Mouse (Mus musculus) forebrain, embryonic 14.5 days (tissue): ENCODE results near the gene Cd2ap. TPM values are rescaled to one million over a fixed set of nuclear protein-coding genes. Genes with fewer than 3 reads are reported as not detected.
"Not testable (repeated sequence)": the region's sequence is repeated elsewhere in the genome, so short reads cannot be mapped to it uniquely, and the experiment has no call there.

Experiments used
- ATAC-seq: fragments of 200-750 bp; cut with Nextera tagmentation; 2 replicates; pipeline ENCODE4 v1.8.0; 2017; ENCODE audit warnings: mild to moderate bottlenecking, moderate library complexity
- DNase-seq: peaks from one replicate; pipeline ENCODE4 v3.0.0-alpha.2; 2015; ENCODE audit warnings: low spot score
- H3K27ac ChIP-seq: fragments of 300-500 bp; sonication (generic); 2 replicates; pipeline ENCODE4 v1.5.1; 2014; ENCODE audit warnings: low read depth, mild to moderate bottlenecking, control low read depth, low read length, moderate library complexity
- H3K27me3 ChIP-seq: fragments of 300-500 bp; sonication (generic); replicated peaks from 2 replicates; pipeline ENCODE4 v1.6.1; 2014; ENCODE audit warnings: low read length, control low read depth, mixed read lengths; ENCODE audit not compliant: control insufficient read depth, insufficient read depth
- H3K36me3 ChIP-seq: fragments of 300-500 bp; sonication (generic); 2 replicates; pipeline ENCODE4 v1.6.1; 2014; ENCODE audit warnings: low read length, control low read depth; ENCODE audit not compliant: control insufficient read depth, insufficient read depth
- H3K4me1 ChIP-seq: fragments of 300-500 bp; sonication (generic); 2 replicates; pipeline ENCODE4 v1.6.1; 2014; ENCODE audit warnings: antibody characterized with exemption, low read length, control low read depth; ENCODE audit not compliant: control insufficient read depth, insufficient read depth
- H3K4me2 ChIP-seq: fragments of 300-500 bp; sonication (generic); 2 replicates; pipeline ENCODE4 v1.6.1; 2014; ENCODE audit warnings: mild to moderate bottlenecking, control low read depth, low read length
- H3K4me3 ChIP-seq: fragments of 300-500 bp; sonication (generic); 2 replicates; pipeline ENCODE4 v1.5.1; 2014; ENCODE audit warnings: low read depth, low read length, control low read depth
- H3K9ac ChIP-seq: fragments of 300-500 bp; sonication (generic); 2 replicates; pipeline ENCODE4 v1.6.1; 2014; ENCODE audit warnings: mild to moderate bottlenecking, low read length, control low read depth, moderate library complexity
- H3K9me3 ChIP-seq: fragments of 300-500 bp; sonication (generic); replicated peaks from 2 replicates; pipeline ENCODE4 v1.6.1; 2016; ENCODE audit warnings: low read length, control low read depth, mixed read lengths; ENCODE audit not compliant: control insufficient read depth
- WGBS: fragments of 180-500 bp; shearing (Covaris S2); extraction: QIAGEN DNeasy Blood & Tissue Kit; methylation state at CpG from one replicate; pipeline ENCODE4 v1.1.7; 2014; 5-methylcytosine and 5-hydroxymethylcytosine counted together
- polyA plus RNA-seq: library from polyadenylated mRNA; unstranded; fragments of >200 nt; fragmentation: Nextera tagmentation; extraction: Ambion mirVana; gene quantifications from 2 replicates; pipeline ENCODE4 v1.2.1, GENCODE M21; 2014

The Cd2ap gene
- polyA plus RNA-seq, 1 experiment from 2014 or later: 5.0 TPM

DNA sequence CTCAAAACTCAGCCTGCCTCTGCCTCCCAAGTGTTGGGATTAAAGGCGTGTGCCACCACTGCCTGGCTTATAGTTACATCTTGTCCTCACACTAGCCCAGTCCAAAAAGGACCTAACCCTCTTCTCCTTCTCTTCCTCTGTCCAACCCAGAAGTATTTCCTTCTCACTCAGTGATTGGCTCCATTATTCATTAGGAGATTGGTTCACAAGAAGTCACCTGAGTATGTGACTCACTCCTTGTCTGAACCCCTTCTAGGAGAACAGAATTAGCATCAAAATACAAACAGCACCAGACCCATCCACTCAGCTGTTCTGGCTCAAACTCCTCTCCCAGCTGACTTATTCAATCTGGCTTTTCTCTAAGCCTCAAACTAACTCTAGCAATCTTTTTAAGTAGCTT, 30.0 kb upstream of the Cd2ap start:
- ATAC-seq, H3K4me1 ChIP-seq, H3K4me3 ChIP-seq, H3K27ac ChIP-seq, H3K9me3 ChIP-seq, H3K36me3 ChIP-seq, H3K4me2 ChIP-seq, H3K9ac ChIP-seq, DNase-seq, H3K27me3 ChIP-seq: not testable (repeated sequence)
- 86% methylated on average over 1 of the region's 1 CpGs for WGBS

DNA sequence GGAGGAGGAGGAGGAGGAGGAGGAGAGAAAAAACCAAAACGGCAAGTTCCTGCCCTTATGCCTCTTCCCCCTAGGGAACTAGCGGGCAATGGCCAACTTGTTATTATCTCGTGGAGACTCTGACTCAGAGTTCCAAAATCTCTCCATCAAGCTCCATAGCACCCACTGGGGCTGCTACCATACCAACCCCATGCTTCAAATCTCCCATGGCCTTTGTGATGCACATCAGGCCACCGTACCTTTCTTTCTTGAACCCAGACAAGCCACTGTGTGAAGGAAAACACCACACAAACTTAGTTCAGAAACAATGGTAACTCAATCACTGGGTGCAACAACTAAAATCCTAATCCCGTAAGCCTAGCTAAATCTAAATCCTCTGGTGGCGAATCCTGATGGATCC, 29.5 kb upstream of the Cd2ap start:
- Histone ChIP-seq H3K27me3 (no peaks in the 10 kb centered on the region), H3K9ac (no peak overlapping the region), H3K4me3 (no peak overlapping the region), H3K4me1 (no peaks in the 10 kb centered on the region), H3K36me3 (no peaks in the 10 kb centered on the region), H3K27ac (no peak overlapping the region), H3K9me3 (no peaks in the 10 kb centered on the region), H3K4me2 (no peak overlapping the region)
- no peak for DNase-seq
- no peak for ATAC-seq
- WGBS: 85% methylated on average over 6 of the region's 6 CpGs

DNA sequence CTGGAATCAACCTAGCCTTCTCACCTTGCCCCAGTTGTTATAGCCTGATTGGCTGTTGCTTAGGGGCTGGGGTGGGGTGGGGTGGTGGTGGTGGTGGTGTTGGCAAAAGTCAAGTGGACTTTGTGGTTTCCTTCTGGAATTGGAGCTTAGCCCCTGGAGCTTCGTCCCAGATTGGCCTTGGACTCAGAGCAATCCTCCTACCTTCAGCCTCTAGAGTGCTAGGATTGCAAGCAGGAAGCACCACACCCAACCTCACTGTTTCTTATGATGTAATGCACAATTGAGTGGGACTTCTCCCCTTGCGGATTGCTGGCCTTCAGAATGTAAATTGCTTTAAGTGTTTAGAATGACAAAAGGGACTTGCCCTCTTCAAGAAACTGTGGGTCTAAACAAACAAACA, 24.3 kb upstream of the Cd2ap start:
- Histone ChIP-seq H3K4me1 (no peaks in the 10 kb centered on the region), H3K9me3 (no peaks in the 10 kb centered on the region), H3K4me2 (no peak overlapping the region), H3K9ac (no peak overlapping the region), H3K4me3 (no peak overlapping the region), H3K36me3 (no peaks in the 10 kb centered on the region), H3K27ac (no peak overlapping the region), H3K27me3 (no peaks in the 10 kb centered on the region)
- 80% methylated on average over 2 of the region's 2 CpGs for WGBS
- ATAC-seq: no peak
- DNase-seq: no peak

DNA sequence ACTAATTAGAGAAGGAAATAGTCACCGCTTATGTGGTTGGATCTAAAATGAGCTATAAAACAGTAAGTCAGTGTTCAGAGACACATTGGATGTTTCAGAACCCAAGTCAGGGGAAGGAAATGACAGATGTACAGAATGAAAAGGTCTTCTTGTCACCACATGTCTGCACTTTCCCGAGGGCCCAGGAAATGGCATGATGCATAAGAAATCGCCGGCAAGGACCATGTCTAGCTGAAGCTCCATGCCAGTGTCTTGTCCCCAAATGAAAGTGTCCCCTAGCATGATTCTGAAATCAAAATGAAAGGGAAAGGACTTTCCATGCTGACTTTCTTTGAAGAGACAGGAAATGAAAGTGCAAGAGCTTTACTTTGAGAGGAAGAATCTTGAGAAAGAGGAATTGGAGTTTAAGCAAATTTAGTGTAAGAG, 10.8 kb upstream of the Cd2ap start:
- Histone ChIP-seq H3K4me1 (no peaks in the 10 kb centered on the region), H3K4me3 (no peak overlapping the region), H3K27ac (no peak overlapping the region), H3K9me3 (no peaks in the 10 kb centered on the region), H3K36me3 (no peaks in the 10 kb centered on the region), H3K9ac (no peak overlapping the region), H3K4me2 (no peak overlapping the region), H3K27me3 (no peaks in the 10 kb centered on the region)
- DNase-seq (no peak), ATAC-seq (no peak)
- WGBS: 91% methylated on average over 4 of the region's 4 CpGs

DNA sequence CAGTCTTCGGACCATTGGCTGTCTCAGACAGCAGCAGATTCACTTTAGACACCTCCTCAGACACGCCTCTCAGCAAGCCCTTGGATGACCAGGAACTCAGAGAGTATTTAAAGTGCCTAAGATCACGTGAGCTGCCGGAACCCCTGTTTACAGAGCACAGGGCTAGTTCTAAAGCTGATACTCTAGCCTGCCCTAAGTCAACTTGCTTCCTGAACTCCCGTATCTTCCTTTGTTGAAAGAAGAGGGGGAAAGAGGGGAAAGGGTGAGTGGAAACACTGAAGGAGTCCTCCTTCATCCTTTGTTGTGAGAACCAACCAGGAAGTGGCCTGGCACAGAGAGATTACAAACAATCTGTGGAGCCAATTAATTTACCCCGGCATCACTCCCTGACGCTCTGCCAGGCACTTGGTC, 8.6 kb upstream of the Cd2ap start:
- no peak for DNase-seq
- 80% methylated on average over 7 of the region's 7 CpGs for whole genome bisulfite sequencing
- Histone ChIP-seq H3K9me3 (no peaks in the 10 kb centered on the region), H3K36me3 (no peaks in the 10 kb centered on the region), H3K4me3 (no peak overlapping the region), H3K4me2 (no peak overlapping the region), H3K4me1 (no peaks in the 10 kb centered on the region), H3K27ac (no peak overlapping the region), H3K27me3 (no peaks in the 10 kb centered on the region), H3K9ac (no peak overlapping the region)
- no peak for ATAC-seq

DNA sequence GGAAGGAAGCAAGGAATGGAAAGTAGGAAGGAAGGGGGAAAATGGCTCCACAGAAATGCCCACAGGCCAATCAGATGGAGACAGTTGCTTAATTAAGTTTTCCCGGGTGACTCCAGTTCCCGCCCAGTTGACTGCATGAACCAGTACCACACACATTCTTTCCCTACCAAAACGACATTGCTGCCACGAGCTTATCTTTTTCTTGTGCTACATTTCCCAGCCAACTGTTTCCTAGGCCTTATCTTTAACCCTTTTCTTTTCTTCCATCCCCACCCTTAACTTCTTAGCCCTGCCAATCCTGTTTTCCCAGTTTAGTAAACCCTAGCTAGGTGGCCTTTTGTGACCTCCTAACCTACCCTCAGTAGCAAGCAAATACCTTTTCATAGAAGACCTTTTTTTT, 7.9 kb upstream of the Cd2ap start:
- whole genome bisulfite sequencing: 78% methylated on average over 4 of the region's 4 CpGs

DNA sequence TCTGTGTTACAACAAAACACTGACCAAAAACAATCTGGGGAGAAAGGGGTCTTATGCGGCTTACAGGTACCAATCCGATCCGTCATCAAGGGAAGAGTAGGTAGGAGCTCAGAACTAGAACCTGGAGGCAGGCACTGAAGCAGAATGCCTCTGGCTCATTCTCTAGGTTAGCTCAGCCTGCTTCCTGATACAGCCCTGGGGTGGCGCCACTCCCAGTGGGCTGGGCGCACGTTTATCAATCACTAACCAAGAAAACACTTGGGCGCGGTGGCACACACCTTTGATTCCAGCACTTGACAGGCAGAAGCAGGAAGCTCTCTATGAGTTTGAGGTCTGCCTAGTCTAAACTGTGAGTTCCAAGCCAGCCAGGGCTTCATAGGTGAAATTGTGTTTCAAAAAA, 7.3 kb upstream of the Cd2ap start:
- H3K36me3 ChIP-seq: no peaks in the 10 kb centered on the region
- H3K4me3 ChIP-seq: no peak overlapping the region
- no peak overlapping the region for H3K4me2 ChIP-seq
- DNase-seq (no peak), ATAC-seq (no peak)
- H3K27ac ChIP-seq: no peak overlapping the region
- H3K4me1 ChIP-seq: no peaks in the 10 kb centered on the region
- H3K9ac ChIP-seq: no peak overlapping the region
- WGBS: 86% methylated on average over 8 of the region's 8 CpGs
- no peaks in the 10 kb centered on the region for H3K9me3 ChIP-seq
- H3K27me3 ChIP-seq: no peaks in the 10 kb centered on the region

More for the DNA sequence above, 7.9 kb upstream of the Cd2ap start:
- Histone ChIP-seq H3K9ac (no peak overlapping the region), H3K4me3 (no peak overlapping the region), H3K36me3 (no peaks in the 10 kb centered on the region), H3K4me1 (no peaks in the 10 kb centered on the region), H3K27me3 (no peaks in the 10 kb centered on the region), H3K9me3 (no peaks in the 10 kb centered on the region), H3K4me2 (no peak overlapping the region), H3K27ac (no peak overlapping the region)
- ATAC-seq (no peak), DNase-seq (no peak)

DNA sequence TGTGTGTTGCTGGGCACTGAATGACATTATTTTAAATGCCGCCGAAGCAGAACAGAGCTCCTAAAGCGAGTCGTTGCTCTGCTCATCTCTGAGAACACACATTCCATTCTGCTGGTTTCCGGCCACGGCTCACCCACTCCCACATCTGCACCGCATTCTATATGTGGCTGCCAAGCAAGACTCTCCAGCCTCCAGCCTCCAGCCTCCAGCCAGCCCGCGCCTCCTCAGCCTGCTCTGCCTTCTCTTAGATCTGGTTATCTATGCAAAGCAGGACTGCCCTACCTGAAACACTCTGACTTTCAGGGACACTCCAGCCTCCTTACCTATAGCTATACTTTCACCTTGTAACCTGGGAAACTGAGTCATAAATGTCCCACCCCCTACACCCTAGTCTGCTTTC, 6.8 kb upstream of the Cd2ap start:
- no peaks in the 10 kb centered on the region for H3K27me3 ChIP-seq
- H3K9ac ChIP-seq: no peak overlapping the region
- no peak overlapping the region for H3K4me2 ChIP-seq
- DNase-seq (no peak), ATAC-seq (no peak)
- H3K27ac ChIP-seq: no peak overlapping the region
- H3K9me3 ChIP-seq: no peaks in the 10 kb centered on the region
- H3K4me1 ChIP-seq: no peaks in the 10 kb centered on the region
- 82% methylated on average over 9 of the region's 9 CpGs for WGBS
- H3K36me3 ChIP-seq: no peaks in the 10 kb centered on the region
- no peak overlapping the region for H3K4me3 ChIP-seq

DNA sequence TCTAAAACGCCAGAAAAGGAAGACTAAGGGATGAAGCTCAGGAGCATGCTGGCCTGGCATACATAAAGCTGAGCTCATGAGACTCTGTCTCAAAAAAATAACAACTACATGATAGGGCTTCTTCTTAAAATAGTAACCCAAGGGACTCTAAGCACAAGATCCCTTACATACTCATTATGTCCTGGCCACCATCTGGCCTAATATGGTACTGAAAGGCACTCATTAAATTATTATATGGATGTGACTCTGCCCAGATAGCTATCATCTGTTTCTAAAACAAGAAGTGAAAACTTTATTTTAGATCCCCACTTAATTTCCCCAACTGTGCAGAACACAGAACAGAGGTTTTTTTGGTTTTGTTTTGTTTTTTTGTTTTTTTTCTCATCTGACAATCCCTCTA, 6.4 kb upstream of the Cd2ap start:
- Histone ChIP-seq H3K4me1 (no peaks in the 10 kb centered on the region), H3K9ac (no peak overlapping the region), H3K4me3 (no peak overlapping the region), H3K9me3 (no peaks in the 10 kb centered on the region), H3K36me3 (no peaks in the 10 kb centered on the region), H3K27ac (no peak overlapping the region), H3K4me2 (no peak overlapping the region), H3K27me3 (no peaks in the 10 kb centered on the region)
- DNase-seq (no peak), ATAC-seq (no peak)
- 81% methylated on average over 1 of the region's 1 CpGs for WGBS
